Mouse (Mus musculus): ENCODE data around the gene Enox1.

- TF ChIP-seq CTCF (IDR thresholded peaks at IDR 0.05; ENCODE audit: low read depth, low read length) (no peak), POLR2A (IDR thresholded peaks at IDR 0.05; ENCODE audit: borderline replicate concordance, low read depth, low read length) (no peak)
These were observed 94.2 kb downstream of the Enox1 start for GRCm38 (mm10) chr14:77250652-77251238.
